Mouse (Mus musculus): Measurements from ENCODE around the gene Endou. TPM values are rescaled to one million over a fixed set of nuclear protein-coding genes. Genes with fewer than 3 reads are reported as not detected.
"Not testable (repeated sequence)": the region's sequence is repeated elsewhere in the genome, so short reads cannot be mapped to it uniquely, and the experiment has no call there.

Endou gene
- polyA plus RNA-seq, 1 experiment = 18.9 TPM

DNA sequence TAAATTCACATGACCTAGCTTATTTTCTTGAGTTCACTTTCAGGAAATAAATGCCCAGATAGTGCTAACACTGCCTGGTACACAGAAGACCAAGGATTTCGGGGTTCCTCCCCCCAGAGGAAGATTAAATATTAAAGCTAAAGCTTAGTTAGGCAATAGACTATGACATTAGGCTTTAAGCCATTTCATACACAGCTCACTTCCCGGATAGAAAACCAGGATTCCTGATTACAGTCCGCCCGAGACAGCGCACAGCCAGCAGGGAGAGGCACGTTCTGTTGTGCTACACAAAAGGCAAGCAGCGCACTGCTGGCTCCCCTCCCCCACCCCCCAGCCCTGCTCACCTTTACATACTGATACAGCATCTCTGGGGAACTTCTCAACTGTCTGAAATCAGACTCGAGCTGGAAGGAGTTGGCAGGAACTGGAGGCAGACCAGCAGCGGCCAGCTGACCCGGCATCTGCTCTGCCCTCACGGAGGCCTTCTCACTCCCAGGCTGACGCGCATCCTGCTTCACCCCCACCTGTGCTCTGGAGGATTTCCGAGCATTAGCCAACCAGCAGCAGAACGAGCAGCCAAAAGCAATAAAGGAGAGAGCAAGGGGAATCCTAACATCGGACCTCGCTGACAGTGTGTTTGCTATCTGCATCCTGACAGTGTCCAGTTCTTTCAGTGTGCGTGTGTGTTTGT, 51.0 kb downstream of the Endou start:
- H3K4me3 ChIP-seq (replicated peaks; ENCODE audit: extremely low read depth, low read depth, low read length) = no peak overlapping the region
- DNase-seq = no peak
- no peaks in the 10 kb centered on the region for H3K4me1 ChIP-seq (ENCODE audit: control insufficient read depth, insufficient read depth, low read length)
- 81% methylated on average over 18 of the region's 18 CpGs for WGBS
- TF ChIP-seq CTCF (IDR thresholded peaks at IDR 0.05; ENCODE audit: insufficient read depth, low read length) (no peak), POLR2A (IDR thresholded peaks at IDR 0.05; ENCODE audit: borderline replicate concordance, extremely low read depth, low read depth, low read length) (no peak)

DNA sequence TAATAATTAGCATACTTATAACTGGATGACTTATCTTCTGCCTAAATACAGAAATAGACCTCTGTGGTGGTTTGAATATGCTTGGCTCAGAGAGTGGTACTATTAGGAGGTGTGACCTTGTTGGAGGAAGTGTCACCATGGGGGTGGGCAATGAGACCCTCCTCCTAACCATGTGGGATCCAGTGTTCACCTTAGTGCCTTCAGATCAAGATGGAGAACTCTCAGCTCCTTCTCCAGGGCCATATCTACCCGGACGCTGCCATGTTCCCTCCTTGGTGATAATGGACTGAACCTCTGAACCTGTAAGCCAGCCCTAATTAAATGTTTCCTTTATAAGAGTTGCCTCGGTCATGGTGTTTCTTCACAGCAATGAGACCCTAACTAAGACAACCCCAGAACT, 53.8 kb downstream of the Endou start:
- 92% methylated on average over 3 of the region's 3 CpGs for WGBS
- no peak for TF ChIP-seq POLR2A (IDR thresholded peaks at IDR 0.05; ENCODE audit: borderline replicate concordance, extremely low read depth, low read depth, low read length)
- no peak for TF ChIP-seq CTCF (IDR thresholded peaks at IDR 0.05; ENCODE audit: insufficient read depth, low read length)
- DNase-seq = no peak
- H3K4me3 ChIP-seq (replicated peaks; ENCODE audit: extremely low read depth, low read depth, low read length) = no peak overlapping the region
- H3K4me1 ChIP-seq (ENCODE audit: control insufficient read depth, insufficient read depth, low read length) = no peaks in the 10 kb centered on the region

DNA sequence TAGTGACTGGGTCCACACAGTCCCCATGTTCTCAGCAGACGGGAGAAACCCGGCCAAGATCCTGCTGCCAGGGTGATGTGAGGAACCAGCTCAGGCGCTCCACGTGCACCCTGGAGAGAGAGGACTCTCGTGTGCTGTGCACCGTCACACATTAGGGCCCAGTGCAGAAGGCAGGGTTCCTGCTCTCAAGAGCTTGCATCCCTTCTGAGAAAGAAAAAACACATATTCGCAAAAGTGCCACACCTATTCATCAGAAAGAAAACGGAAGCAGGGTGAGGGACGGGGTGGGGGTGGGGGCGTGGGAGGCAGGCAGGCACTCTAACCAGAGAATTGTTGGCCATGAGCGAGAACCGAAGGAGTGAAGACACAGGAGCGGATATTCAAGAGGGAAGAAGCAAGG, 55.2 kb downstream of the Endou start:
- 89% methylated on average over 13 of the region's 13 CpGs for WGBS
- no peak for DNase-seq
- no peak overlapping the region for H3K4me3 ChIP-seq (replicated peaks; ENCODE audit: extremely low read depth, low read depth, low read length)
- TF ChIP-seq POLR2A (IDR thresholded peaks at IDR 0.05; ENCODE audit: borderline replicate concordance, extremely low read depth, low read depth, low read length) (no peak), CTCF (IDR thresholded peaks at IDR 0.05; ENCODE audit: insufficient read depth, low read length) (no peak)
- no peaks in the 10 kb centered on the region for H3K4me1 ChIP-seq (ENCODE audit: control insufficient read depth, insufficient read depth, low read length)

DNA sequence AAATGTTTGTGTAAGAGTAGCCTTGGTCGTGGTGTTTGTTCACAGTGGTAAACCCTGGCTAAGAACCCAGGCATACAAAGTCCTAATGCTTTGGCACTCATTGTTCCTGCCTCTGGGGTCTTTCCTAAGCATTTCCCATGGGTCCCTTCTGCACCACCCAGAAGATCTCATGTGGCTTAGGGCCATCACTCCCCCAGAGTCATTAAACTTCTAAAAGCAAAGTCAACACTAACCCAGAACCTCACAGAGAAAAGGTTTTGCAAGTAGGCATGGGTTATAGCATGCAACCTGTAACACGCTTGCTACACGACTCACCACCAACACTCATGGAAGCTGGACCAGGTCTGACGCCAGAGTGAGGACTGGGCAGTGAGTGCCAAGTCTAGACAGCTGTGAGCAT, 56.7 kb downstream of the Endou start:
- H3K4me1 ChIP-seq (ENCODE audit: control insufficient read depth, insufficient read depth, low read length) = 0 out of 2 replicates have a peak, but pooled peaks cover 2% of the 10 kb centered on the region
- H3K4me3 ChIP-seq (replicated peaks; ENCODE audit: extremely low read depth, low read depth, low read length) = no peak overlapping the region
- TF ChIP-seq POLR2A (IDR thresholded peaks at IDR 0.05; ENCODE audit: borderline replicate concordance, extremely low read depth, low read depth, low read length) (no peak), CTCF (IDR thresholded peaks at IDR 0.05; ENCODE audit: insufficient read depth, low read length) (no peak)
- WGBS = 88% methylated on average over 4 of the region's 4 CpGs
- no peak for DNase-seq

DNA sequence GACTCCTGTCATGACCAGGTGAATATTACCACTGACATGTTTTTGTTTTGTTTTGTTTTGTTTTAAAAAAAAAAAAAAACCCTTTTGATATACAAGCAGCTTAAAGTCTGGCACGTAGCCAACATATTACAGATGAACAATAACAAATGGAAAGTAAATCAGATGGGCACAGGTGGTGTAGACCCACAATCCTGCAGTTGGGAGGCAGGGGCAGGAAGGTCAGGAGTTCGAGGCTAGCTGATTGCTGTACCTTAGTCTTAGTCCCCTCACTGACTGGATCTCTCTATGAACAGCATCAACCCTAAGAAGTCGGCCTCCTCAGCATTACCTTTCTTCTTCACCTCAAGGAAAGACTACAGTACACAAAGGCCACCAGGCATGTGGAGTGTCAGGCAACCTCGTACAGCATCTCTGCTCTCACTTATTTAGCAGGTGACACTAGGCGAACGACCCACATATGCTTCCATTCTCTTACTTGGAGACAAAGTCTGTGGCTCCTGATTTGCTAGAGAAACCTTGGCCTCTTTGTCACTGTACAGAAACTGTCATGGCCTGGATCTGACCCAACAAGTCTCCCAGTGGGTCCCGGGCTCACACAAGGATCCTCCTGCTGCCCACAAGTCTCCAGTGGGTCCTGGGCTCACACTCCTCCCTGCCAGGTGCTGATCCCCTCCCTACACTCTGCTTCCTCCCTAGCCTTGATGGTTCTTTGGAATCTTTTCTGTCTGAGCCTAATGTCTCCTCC, 57.7 kb downstream of the Endou start:
- no peak for DNase-seq
- 84% methylated on average over 7 of the region's 7 CpGs for WGBS
- Histone ChIP-seq H3K4me1 (ENCODE audit: control insufficient read depth, insufficient read depth, low read length) (0 out of 2 replicates have a peak, but pooled peaks cover 2% of the 10 kb centered on the region), H3K4me3 (replicated peaks; ENCODE audit: extremely low read depth, low read depth, low read length) (no peak overlapping the region)
- TF ChIP-seq CTCF (IDR thresholded peaks at IDR 0.05; ENCODE audit: insufficient read depth, low read length) = no peak
- TF ChIP-seq POLR2A (IDR thresholded peaks at IDR 0.05; ENCODE audit: borderline replicate concordance, extremely low read depth, low read depth, low read length) = no peak

DNA sequence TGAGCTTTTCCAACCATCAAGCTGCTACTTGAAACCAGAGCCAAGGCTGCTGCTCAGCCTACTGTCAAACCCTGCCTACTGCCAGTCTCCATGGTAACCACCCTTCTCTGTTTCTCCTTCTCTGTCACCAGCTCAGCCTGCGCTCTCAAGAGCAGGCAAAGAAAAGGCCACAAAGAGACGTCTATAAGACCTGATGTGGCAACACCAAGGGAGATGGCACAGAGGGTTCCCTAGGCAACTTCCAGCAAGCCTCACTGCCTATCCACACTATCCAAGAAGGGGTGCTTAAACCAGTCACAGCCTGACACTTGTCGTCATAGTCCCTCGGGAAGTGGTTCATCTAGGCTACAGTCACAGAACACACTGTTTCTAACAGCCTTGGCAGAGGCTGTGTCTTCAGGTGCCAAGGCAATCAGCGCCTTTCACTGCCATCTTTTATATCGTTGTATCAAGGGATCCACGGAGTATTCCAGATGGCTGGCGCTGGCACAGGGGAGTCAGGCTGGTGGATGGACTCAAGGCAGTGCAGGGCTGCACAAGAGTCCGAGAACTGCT, 58.9 kb downstream of the Endou start:
- DNase-seq = no peak
- Histone ChIP-seq H3K4me3 (replicated peaks; ENCODE audit: extremely low read depth, low read depth, low read length) (no peak overlapping the region), H3K4me1 (ENCODE audit: control insufficient read depth, insufficient read depth, low read length) (0 out of 2 replicates have a peak, but pooled peaks cover 2% of the 10 kb centered on the region)
- 75% methylated on average over 9 of the region's 9 CpGs for WGBS
- TF ChIP-seq POLR2A (IDR thresholded peaks at IDR 0.05; ENCODE audit: borderline replicate concordance, extremely low read depth, low read depth, low read length) (no peak), CTCF (IDR thresholded peaks at IDR 0.05; ENCODE audit: insufficient read depth, low read length) (no peak)

DNA sequence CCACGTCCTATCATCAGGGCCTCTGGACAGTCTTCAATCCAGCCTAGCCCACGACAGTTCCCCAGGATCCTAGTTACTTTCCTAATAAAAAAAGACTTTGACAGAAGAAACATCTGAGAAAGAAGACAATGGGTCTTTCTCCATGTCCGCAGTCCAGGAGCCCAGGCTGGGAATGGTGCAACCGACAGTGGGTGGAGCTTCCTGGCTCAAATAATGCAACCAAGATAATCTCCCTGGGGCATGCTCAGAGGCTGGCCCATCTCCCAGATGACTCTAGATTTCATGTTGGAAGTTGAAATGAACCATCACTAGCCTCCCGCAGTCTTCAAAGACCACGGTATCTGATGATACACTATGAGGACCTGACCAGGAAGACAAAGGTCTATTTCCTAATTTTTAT, 60.6 kb downstream of the Endou start:
- DNase-seq = no peak
- 0 out of 2 replicates have a peak, but pooled peaks cover 2% of the 10 kb centered on the region for H3K4me1 ChIP-seq (ENCODE audit: control insufficient read depth, insufficient read depth, low read length)
- TF ChIP-seq CTCF (IDR thresholded peaks at IDR 0.05; ENCODE audit: insufficient read depth, low read length) (no peak), POLR2A (IDR thresholded peaks at IDR 0.05; ENCODE audit: borderline replicate concordance, extremely low read depth, low read depth, low read length) (no peak)
- H3K4me3 ChIP-seq (replicated peaks; ENCODE audit: extremely low read depth, low read depth, low read length) = no peak overlapping the region
- WGBS = 45% methylated on average over 6 of the region's 6 CpGs

DNA sequence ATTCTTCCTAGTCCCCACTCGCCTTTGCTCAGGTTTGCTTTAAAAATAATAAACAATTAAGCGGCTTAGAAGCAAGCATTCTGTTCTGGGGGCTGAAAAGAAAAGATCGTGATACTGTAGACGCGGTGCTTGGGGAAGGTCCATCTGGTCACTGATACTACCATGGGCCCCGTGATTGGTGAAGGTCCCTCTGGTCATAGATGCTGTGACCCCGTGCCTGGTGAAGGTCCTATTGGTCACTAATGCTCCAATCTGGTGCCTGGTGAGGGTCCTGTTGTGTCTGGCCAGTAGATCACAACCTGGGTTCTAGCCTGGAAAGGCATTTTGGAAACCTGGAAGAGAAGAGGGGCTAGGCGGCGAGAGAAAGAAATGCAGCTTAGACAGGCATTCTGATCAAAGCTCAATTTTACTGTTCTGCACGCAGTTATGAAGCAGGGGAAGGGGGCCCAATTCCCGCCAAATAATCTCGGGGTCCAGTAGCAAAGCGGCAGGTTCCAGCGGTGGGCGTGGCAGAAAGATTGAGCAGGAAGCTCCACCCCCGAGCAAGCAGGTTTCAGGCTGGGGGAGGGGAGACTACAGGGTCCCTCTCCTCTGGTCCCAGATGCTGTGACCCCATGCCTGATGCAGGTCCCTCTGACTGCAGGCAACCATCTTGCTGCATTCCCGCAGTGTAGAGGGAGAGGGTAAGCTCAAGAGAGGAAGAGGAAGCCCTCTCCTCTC, 62.8 kb downstream of the Endou start:
- WGBS = 68% methylated on average over 17 of the region's 17 CpGs
- not testable (repeated sequence) for H3K4me1 ChIP-seq (ENCODE audit: control insufficient read depth, insufficient read depth, low read length); H3K4me3 ChIP-seq (replicated peaks; ENCODE audit: extremely low read depth, low read depth, low read length); DNase-seq

DNA sequence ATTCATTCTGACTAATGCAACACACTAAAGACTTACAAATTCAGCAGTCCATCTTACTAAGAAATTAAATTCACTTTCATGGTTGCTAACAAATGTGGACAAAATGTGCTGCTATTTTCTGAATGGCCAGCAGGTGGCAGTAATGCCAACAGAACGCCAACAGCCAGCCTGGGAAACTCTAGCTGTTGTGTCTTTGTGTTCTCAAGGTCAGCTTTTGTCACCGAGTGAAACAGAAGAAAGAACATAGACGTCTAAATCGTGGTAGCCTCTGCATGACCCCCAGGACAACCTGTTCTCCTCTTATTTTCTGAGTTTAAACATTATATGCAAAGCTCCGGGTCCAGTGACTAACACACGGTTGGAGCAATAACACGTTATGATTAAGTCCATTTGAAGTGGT, 63.7 kb downstream of the Endou start:
- peak; percentile 60 for DNase-seq
- H3K4me3 ChIP-seq (replicated peaks; ENCODE audit: extremely low read depth, low read depth, low read length) = no peak overlapping the region
- H3K4me1 ChIP-seq (ENCODE audit: control insufficient read depth, insufficient read depth, low read length) = 0 out of 2 replicates have a peak, but pooled peaks cover 2% of the 10 kb centered on the region
- TF ChIP-seq CTCF (IDR thresholded peaks at IDR 0.05; ENCODE audit: insufficient read depth, low read length) = peak; percentile 76
- no peak for TF ChIP-seq POLR2A (IDR thresholded peaks at IDR 0.05; ENCODE audit: borderline replicate concordance, extremely low read depth, low read depth, low read length)
- 23% methylated on average over 7 of the region's 7 CpGs for WGBS
